Mouse (Mus musculus) thymus, postnatal 0 days (tissue): Measurements from ENCODE around the gene Rbm4. TPM values are rescaled to one million over a fixed set of nuclear protein-coding genes. Genes with fewer than 3 reads are reported as not detected.

Experiments used
- DNase-seq: peaks from one replicate; pipeline ENCODE4 v3.0.0-alpha.2; 2015; ENCODE audit warnings: low spot score
- polyA plus RNA-seq: library from polyadenylated mRNA; unstranded; fragments of >200 nt; fragmentation: Nextera tagmentation; extraction: Ambion mirVana; gene quantifications from 2 replicates; pipeline ENCODE4 v1.2.1, GENCODE M21; 2015

The Rbm4 gene
- polyA plus RNA-seq, result 62.0 and 72.5 TPM in 2 replicates

DNA sequence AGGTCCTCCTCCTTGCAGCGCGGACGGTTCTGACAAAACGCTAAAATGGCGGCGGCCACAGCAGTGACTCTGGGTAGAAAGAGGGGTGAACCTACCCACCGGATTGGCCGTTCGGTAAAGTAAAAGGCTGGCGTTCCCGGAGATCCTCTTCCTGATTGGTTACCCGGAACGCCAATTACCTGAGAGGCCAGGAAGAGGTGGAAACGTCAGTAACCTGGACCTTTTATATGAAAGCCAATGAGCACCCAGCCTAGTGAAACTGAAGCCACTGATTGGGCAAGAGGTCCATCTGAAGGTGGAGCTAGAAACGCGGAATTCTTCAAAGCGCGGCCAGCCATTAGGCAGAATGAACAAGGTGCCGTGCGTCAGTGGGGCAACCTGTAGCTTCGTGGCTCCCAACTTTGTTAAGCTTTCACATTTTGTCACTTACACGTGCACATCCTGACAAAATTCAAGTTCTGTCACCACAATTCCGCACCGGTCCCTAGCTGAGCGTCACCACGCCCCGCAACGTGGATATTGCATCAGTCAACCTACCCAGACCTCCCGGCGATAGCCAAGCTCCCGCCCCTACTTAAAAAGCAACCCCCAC lies at the start of gene Rbm4:
Gene Rbm4, minus strand, starts transcription at position 71 of the 592 bp plus-strand sequence.
- peak; percentile 99 for DNase-seq

DNA sequence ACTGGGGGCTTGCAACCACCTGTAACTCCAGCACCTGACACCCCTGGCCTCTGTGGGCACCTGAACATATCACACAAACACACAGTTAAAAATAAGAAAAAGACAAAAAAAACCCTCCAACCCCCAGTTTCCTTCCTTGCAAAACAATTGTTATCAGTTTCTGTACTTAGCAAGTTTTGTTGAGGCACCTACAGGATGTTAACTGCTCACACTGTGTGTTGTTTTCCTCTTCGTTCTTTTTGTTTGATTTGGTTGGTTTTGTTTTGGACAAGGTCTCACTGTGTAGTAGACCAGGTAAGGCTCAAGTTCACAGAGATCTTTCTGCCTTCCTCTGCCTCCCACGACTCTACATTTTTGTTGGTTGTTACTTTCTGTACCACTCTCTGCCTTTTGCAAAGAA lies 48.9 kb upstream of the Rbm4 start:
- DNase-seq, result no peak

DNA sequence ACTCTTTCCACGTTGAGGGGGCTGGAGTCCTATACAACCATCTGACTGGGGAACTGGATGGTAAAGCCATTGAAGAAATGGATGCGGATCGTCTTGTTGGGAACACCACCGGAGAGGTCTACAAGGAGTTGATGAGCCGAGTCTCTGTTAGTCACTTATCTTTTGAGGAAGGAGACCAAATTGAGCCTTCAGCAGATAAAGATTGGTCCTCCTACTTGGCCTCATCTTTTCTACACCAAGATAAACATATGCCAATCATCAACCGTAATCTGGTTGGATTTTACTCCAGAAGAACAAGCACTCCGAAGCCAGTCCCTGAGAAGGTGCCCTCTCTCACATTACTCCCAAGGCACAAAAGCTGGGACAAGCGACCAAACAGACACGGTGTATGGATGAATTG lies 47.1 kb upstream of the Rbm4 start:
- no peak for DNase-seq

DNA sequence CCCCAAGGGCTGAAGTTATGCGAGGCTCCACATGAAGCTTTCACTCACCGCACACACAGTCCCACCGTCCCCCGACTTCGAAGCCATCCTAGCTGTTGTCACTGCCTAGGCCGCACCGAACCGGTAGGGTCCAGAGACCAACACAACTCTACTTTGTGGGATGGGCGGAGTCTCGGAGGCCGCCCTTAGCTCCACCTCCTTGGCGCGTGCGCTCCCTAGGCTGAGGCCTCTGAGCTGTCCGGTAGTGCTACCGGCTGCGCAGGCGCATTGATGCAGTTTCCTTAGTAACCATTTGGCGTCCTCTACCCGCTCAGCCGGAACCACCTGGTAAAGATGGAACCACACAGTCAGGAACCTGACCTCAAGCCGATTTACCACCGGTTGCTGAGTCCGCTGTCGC lies 45.4 kb upstream of the Rbm4 start, which contains the start of the genes Ccs and Ccdc87:
Gene Ccs, minus strand, starts transcription at position 184 of the 400 bp plus-strand sequence.
Gene Ccdc87, plus strand, starts transcription at position 218 of the 400 bp plus-strand sequence.
- DNase-seq, result peak; percentile 96

DNA sequence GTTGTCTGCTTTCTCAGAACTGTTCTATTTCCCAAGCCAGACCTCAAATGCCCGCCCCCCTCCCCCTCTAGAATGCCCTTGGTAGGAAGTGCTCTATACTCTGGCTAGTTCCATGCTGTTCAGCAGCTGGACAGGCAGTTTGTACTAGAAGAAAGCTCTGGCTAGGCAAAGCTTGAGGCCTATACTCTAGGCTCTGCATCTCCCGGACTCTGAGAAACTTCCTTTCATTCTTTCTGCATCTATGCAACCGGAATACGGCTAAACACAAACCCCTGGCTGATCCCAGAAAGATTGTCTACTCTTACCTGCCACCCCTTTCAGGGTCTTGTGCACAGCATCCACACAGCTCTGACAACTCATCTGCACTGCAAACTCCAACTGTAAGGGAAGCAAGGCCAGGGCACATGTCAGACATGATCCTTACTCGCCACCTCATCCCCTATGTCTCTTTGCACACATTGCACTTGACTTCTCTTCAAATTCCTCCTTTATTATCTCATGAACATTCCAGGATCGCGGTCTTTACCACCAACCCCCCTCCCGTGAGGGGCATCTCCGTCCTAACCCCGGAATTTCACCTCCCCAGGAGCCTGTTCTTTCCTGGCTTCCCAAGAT lies 44.9 kb upstream of the Rbm4 start:
- DNase-seq, result no peak

DNA sequence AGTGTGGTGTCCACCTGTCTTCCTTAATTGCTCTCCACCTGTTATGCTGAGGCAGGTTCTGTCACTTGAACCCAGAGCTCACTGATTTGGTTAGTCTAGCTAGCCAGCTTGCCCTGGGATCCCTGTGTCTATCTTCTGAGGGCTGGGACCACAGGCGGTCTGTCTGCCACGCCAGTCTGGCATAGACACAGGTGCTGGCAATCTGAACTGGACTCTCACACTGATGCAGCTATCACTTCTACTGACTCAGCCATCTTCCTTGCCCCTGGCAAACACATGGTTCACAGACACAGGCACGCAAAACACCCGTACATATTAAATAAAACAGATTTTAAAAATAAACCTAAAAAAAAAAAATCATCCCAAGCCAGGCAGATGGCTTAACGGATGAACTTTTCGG lies 43.3 kb upstream of the Rbm4 start:
- no peak for DNase-seq

DNA sequence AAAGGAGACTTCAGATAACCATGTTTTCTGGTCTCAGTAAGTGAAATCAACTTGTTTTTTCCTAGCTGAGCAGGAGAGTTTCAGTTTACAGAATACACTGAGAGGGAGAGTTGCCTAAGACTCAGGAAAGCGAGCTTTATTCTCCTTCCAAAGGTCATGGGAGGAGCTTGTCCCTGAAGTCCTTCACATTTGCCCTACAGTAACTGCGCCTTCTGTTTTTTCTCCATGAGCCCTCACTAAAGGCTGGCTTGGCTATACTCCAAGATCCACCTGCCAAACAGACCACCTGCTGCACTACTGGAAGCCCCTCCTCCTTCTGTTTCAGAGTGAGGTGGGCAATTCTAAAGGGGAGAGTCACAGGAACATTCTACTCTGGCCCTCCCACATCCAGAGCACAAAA lies 42.4 kb upstream of the Rbm4 start:
- DNase-seq, result no peak

DNA sequence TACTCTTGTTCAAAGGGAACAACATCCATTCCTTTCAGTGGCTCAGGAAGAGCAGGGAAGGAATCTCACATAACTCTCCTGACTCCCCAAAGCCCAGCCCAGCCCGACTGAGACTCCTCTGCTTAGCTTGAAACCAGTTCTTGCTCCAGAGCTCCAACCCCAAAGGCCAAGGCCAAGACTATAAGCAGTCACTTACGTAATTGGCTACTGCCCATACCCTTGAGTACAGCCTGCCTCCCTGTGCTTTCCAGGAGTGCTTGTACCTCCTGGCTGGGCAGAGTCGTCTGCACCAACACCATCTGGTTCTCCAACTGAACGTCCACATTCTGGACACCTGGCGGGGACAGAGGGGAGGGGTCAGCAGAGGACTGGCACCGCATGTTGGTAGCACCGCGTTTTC lies 40.3 kb upstream of the Rbm4 start:
- DNase-seq, result no peak

DNA sequence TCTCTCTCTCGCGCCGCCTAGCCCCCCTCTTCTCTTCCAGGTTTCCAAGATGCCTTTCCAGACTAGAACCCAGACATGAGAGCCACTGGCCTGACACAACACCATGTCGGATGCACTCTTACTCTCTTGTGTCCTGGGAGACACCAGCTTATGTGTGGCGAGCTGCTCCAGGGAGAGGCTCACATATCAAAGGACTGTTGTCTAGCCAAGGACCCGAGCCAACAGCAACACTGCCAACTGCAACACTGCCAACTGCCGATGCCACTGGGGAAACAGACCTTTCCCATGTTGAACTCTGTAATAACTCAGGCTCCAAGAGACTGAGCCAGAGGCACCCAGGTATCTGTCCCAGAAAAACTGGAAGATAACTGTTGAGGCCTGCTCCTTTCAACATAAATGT lies 35.5 kb upstream of the Rbm4 start:
- no peak for DNase-seq

DNA sequence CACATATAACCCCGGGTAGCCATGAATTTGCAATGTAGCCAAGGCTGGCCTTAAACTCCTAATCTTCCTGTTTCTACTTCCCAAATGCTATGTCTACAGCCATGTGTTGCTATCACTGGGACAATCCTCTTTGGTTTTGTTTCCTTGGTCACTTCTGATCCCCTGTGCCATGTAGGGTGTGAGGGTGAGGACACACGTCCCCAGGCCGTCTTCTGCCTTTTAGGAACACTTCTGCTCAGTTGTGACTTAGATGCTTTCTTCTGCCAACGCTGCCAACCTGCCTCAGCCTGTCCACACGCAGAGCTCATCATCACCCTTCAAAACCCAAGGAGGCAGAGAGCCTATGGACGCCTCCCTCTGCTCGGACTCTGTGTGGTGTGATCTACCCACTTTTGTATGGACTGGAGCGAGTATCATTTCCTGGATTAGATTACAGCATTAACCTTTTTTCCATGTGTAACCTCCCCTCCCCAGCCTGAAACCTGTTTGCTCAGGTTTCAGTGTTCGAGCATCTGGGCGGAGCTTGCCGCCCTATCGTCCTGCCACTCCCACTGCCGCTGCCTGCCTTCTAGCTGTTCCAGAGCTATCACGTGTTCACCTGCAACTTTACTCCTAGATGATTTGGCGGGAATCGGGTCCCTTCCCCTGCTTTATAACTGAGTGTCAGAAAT lies 34.9 kb upstream of the Rbm4 start:
- DNase-seq, result no peak

DNA sequence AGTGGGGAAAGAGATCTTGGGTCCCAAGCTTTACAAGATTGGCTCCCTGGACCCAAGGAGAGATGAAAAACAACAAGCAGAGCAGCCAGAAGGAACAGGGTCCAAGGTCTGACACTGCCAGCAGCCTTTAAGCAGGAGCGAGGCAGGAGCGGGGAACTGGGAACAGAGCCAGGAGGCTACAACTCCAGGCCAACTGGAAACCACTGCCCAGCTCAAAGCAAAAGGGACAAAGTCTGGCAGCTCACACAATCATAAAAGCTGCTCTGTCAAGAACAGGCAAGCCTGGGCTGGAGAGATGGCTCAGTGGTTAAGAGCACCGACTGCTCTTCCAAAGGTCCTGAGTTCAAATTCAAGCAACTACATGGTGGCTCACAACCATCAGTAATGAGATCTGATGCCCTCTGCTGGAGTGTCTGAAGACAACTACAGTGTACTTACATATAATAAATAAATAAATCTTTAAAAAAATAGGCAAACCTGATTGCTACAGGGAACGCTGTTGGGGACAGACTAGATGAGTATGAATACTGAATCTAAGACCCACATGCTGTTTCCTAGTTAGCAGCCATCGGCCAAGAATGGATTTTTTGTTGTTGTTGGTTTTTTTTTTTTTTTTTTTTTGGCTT lies 27.1 kb upstream of the Rbm4 start:
- no peak for DNase-seq

DNA sequence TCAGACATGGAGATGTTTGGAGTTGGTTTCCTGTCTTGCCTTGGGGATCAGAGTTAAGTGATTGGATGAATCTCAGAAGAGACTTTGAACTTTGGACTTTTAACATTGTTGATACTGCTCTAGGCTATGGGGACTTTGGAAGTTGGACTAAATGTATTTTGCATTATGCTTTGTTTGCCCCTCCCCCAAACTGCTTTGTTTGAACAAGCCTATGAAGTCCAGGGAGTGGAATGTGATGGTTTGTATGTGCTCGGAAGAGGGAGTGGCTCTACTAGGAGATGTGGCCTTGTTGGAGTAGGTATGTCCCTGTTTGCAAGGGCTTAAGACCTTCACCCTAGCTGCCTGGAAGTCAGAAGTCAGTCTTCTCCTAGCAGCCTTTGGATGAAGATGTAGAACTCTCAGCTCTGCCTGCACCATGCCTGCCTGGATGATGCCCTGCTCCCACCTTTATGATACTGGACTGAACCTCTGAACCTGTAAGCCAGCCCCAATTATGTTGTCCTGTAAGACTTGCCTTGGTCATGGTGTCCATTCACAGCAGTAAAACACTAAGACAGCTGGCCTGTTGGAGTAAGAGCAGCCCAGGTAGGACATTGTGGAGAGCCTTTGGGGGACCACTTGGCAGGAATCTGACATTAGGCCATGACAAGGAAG lies 23.6 kb upstream of the Rbm4 start:
- DNase-seq, result no peak

DNA sequence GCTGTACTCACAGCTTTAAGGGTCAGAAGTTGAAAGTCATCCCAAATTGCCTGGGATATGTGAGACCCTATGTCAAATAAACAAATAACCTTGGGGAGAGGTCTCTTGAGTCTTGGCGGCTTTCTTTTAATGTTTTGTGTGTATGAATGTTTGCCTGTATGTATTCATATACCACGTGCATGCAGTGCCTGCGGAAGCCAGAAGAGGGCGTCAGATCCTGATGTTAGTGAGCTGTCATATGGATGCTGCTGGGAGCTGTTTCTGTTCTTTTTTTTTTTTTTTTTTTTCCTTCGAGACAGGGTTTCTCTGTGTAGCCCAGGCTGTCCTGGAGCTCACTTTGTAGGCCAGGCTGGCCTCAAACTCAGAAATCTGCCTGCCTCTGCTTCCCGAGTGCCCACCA lies 19.3 kb upstream of the Rbm4 start:
- peak; percentile 33 for DNase-seq

DNA sequence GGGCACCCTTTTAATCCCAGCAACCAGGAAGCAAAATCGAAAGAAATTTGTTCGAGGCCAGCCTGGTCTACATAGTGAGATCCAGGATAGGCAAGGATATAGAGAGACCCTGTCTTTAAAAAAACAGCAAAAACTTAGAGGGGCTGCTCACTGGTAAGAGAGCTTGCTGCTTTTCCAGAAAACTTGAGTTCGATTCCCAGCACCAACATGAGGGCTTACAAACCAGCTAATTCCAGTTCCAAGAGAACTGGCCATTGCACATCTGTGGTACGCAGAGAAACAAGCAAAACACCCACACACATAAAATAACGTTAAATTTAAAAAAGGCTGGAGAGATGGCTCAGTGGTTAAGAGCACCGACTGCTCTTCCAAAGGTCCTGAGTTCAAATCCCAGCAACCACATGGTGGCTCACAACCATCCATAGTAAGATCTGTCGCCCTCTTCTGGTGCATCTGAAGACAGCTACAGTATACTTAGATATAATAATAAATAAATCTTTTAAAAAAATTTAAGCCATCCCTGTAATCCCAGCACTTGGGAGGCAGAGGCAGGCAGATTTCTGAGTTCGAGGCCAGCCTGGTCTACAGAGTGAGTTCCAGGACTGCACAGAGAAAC lies 18.7 kb upstream of the Rbm4 start:
- peak; percentile 5 for DNase-seq

DNA sequence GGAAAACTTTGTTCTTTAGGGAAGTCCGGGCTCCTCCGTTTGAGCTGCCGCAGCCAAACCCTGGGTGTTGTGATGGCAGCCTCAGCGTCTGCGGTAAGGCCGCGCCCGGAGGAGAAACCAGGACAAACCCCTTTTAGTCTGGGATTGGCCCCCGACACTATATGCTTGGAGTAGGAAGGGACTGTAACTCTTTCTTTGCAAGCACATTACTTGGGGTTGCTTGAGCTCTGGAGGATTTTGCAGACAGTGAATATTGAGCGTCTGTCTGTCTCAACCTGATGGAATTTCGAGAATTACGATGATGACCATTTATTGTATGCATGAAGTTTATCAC lies 18.2 kb upstream of the Rbm4 start:
- no peak for DNase-seq

DNA sequence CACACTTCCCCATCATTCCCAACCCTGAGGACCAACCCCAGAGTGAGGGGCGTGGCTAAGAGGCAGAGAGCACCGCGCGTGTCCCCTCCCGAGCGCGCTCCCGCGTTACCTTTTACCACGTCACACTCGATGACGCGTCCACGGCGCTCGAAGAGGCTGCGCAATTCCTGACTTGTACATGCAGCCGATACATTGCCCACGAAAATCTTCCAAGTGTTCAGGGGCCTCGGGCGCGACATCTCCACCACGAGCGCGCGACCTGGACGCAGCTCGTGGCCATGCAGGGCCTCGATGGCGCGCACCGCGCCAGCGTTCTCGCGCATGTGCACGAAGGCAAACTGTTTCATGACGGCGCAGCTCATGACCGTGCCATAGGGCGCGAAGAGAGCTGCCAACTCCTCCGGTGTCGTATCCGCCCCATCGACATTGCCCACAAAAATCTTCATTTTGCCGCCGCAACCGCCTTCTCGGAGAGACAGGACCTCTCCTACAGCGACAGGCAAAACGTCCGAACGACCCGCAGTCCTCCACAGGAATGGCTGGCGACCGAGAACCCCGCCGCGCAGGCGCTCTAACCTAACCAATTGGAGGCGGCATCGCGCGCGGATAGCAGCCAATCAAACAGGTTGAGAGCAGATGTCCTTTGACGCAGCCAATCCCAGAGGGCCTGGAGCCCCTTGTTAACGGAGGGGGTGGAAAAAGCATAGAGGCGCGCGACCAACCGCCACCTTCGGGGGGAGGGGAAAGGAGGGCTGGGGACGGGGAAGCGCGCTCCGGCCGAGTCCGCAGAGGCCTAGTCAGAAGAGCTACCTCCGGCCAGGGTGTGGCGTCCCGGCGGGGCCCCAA lies 17.6 kb upstream of the Rbm4 start, which contains the start of the genes Gm21992 and Rbm14:
Gene Gm21992, minus strand, starts transcription at position 550 of the 846 bp plus-strand sequence.
Gene Rbm14, minus strand, starts transcription at position 572 of the 846 bp plus-strand sequence.
- DNase-seq, result peak; percentile 98

DNA sequence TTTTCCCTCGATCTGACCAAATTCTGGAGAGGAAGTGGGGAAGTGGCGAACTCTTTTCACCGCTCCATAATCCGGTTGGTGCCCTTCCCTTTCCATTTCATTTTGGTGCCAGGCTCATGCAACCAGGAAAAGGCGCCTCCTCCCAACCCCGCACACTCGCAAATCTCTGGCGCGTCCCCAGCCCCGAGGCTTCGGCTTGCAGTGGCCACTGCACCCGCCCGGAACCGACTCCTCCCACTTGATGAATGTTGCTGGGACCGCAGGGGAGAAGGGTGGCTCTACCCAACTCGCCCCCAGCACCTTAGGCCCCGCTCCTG lies 17.0 kb upstream of the Rbm4 start:
- no peak for DNase-seq

DNA sequence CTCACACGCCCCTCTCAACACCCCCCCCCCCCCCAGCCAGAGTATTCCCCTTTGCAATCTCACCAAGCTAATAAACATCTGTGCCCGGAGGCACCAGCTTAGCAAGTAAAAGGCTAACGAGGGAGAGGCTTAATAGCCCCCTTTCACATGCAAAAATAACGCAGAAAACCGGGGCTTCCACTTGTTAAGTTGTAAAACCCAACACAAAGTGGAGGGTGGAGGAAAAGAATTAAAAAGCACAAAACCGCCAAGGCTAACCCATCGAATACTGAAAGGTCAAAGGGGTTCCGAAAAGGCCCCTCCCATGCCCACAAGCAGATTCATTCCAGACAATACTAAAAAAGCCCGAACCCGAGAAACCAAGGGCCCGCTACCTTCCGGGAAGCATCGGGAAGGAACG lies 16.6 kb upstream of the Rbm4 start:
- DNase-seq, result no peak

DNA sequence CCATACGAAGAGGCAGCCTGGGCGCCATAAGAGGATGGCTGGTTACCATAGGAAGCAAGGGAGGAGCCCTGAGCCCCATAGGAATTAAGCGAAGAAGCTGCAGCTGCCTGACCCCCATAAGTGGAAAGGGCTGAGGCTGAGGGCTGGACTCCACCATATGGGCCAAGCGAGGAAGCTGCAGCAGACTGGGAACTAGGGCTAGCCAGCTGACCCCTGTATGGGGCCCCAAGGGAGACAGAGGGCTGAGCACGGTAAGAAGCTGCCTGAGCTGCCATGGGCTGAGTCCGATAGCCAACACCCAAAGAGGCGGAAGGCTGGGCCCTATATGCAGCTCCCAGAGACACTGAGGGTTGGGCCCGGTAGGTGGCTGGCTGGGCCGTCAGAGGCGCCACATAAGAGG lies 9.6 kb upstream of the Rbm4 start:
- DNase-seq, result no peak

DNA sequence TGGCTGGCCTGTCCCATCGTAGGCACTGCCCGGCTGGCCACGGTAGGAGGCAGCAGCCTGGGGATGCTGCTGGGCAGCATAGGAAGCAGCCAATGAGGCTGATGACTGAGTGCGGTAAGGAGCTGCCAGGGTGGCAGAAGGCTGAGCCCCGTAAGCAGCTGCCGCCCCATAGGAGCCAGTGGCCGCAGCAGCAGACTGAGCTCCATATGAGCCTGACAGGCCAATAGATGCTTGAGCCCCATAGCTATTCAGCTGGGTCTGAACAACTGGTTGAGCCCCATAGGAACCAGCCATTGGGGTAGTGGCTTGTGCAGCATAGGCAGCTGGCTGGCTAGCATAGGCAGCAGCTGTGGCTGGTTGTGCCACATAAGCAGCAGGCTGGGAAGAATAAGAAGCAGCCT lies 9.0 kb upstream of the Rbm4 start:
- DNase-seq, result no peak

DNA sequence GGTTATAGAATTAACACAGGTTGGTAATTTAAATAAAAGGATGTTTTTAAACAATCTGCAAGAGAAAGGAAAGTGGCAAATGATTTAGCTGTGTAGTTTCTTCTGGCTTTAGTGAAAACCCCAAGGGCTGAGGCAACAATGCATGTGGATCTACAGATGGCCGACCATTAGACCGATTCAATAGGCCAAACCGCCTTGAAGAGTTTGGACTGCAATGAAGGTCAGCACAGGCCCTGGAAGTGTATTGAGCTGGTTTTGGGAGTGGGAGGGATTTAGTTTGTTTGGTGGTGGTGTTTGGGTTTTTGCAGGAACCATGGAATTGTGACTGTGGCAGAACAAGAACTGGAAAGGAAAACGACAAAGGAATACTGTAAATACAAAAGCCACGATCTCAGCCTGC lies 5.4 kb upstream of the Rbm4 start:
- no peak for DNase-seq
